Mouse (Mus musculus) cerebellum, postnatal 25 days (tissue): ENCODE results near the gene L2hgdh.
"Not testable (repeated sequence)": the region's sequence is repeated elsewhere in the genome, so short reads cannot be mapped to it uniquely, and the experiment has no call there.

ENCODE experiments used
- DNase-seq, 2 experiments: peaks; one replicate each; pipeline ENCODE4 v3.0.0; 2021; ENCODE audit warnings: mixed read lengths in 2 of 2

Gene L2hgdh

GRCm38 (mm10) chr12:69653973-69654372, 70.7 kb downstream of the L2hgdh start:
- not testable (repeated sequence) for DNase-seq

GRCm38 (mm10) chr12:69649511-69649910, 75.2 kb downstream of the L2hgdh start:
- DNase-seq, result no peak

- DNase-seq, result no peak
These were observed 78.7 kb downstream of the L2hgdh start for GRCm38 (mm10) chr12:69645821-69646616.

GRCm38 (mm10) chr12:69644877-69645276, 79.8 kb downstream of the L2hgdh start:
- no peak for DNase-seq

GRCm38 (mm10) chr12:69642877-69643276, 81.8 kb downstream of the L2hgdh start:
- no peak for DNase-seq
